Mouse (Mus musculus) B cell, adult 2 months (primary cell): ENCODE measurements at regions not wholly inside any gene's neighbourhood (a gene's known extent, or its start where the extent isn't known, plus 50 kb on each side); places are given as distances from the start of the nearest gene placed in this dataset.
"Not testable (repeated sequence)": the region's sequence is repeated elsewhere in the genome, so short reads cannot be mapped to it uniquely, and the experiment has no call there.

Source experiments
- DNase-seq, 2 experiments: peaks; one replicate each; pipeline ENCODE4 v3.0.0; 2022

DNA sequence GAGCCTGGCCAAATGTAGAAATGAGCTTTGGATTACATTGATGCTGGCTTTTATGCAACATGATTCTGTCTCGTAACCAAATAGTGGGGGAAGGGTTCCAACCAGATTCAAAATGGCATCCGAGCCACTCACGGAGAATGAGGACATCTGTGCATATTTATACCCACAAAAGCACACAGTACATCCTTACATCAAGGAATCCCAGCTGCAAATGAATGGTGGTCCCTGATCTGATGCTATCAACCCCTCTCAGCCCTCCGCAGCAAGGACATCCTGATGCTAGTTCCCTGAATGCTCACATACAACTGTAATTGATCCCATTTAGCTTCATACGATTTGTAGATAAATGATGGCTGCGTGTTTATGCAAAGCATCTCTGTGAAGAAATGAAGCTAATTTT lies 215.9 kb downstream of the Samd5 start:
- DNase-seq, result no peak

DNA sequence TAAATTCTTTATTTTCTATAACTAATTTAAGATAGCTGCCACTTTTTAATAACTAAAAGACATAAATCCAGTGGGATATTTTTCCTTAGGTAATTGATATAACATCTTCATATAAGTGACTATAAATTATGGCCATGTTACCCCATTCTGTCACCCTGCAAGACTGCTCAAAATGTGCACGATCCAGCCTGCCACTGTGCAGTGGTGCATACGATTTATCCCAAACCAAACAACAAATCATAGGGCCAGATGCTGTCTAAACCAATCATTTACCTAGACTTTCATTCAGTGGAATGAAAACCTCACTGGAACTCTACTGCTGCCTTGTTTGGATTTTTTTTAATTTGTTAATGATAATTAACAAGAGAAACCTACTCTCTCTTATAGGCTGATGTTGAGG lies 216.5 kb downstream of the Samd5 start:
- DNase-seq, result no peak

DNA sequence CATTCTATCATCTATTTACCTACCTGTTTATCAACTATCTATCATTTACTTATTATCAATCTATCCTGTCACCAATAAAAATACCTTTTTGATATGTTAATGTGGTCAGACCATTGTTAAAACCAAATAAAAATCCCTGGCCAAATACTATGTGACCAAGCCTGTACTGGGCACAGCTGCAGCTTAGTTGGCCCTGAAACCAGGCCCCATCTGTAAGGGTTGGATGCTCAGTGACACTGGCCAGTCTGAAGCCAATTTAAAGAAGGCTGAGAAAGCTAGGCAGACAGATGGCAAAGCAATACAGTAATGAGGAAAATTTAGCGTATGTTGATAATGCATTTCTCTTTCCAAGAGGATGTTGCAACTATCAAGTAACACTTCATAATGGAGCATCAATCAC lies 217.8 kb downstream of the Samd5 start:
- DNase-seq, result no peak

GRCm38 (mm10) chr10:9439072-9439471 lies 235.9 kb downstream of the Samd5 start:
- no peak for DNase-seq

DNA sequence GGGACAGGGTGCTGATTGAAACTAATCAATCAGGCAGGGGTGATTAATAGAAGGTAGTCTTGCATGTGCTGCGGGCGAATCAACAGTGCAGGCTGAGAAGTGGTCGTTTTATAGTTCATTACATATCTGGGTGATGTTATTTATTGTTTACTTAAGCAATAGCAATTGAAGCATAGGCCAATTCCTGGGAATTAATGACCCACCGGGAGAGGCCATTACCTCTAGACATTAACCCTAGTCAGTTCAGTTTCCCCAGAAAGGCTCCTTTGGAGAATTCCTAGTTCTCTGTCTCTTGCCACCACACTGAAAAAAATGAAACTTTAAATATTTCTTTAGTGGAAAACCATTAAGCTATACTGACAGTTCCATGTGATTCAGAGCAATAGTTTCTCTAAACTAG lies 236.6 kb downstream of the Samd5 start:
- no peak for DNase-seq

DNA sequence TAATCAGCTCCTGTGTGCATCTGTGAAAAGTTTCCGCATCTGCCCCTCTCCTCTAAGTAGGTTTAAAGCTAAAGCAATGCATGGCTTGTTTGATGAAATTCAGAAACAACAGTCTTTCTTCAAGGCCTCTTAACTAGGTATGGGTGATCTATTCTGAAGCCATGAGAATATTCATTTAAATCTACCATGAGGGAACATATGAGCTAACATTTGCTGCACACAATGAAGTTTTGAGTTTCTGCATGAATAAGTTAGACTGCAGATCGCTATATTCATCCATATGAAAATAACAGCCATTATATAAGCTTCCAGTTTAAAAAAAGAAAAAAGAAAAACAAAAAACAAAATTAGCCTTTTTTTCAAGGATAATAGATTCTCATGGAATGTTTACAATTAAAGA lies 245.9 kb downstream of the Samd5 start:
- DNase-seq, result no peak

DNA sequence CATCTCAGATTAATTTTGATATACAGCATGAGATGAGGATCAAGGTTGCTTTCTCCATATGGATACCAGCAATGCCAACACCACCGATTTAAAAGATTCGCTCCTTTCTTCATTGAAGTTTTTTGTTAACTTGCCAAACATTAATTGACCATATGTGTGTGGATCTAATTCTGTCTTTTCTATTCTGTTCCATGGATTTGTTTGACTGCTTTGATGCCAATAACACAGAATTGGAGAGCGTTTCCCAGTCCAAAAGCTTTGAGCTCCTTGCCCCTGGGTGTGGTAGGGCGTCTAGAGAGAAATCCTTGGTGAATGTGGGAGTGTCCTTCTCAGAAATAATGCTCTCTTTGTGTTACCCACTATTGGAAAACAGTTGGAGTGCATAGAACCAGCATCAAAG lies 254.3 kb downstream of the Samd5 start:
- DNase-seq, result no peak

- DNase-seq, result no peak
Measured at GRCm38 (mm10) chr10:9416685-9417084, 258.3 kb downstream of the Samd5 start.

DNA sequence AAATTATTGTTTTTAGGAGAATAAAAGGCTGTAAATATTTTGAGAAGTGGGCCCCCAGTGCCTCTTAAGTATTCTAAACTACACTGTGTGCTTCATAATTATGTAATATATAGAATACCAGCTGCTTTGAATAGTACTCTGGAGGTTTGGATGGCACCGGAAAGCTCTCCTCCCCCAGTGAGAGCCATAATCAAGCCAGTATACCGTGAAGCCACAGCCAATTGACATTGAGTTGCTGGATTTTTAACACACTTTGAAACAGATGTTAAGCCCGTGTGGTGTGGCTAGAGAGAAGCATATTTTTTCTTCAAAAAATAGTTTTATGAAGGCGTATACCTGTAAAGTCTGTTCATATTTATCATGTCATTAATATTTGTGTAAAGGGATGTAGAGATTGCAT lies 268.9 kb downstream of the Samd5 start:
- DNase-seq, result no peak

GRCm38 (mm10) chr10:9405417-9405816 lies 269.6 kb downstream of the Samd5 start:
- DNase-seq, result no peak

- DNase-seq, result no peak
Measured at GRCm38 (mm10) chr10:9404963-9405362, 270.0 kb downstream of the Samd5 start.

DNA sequence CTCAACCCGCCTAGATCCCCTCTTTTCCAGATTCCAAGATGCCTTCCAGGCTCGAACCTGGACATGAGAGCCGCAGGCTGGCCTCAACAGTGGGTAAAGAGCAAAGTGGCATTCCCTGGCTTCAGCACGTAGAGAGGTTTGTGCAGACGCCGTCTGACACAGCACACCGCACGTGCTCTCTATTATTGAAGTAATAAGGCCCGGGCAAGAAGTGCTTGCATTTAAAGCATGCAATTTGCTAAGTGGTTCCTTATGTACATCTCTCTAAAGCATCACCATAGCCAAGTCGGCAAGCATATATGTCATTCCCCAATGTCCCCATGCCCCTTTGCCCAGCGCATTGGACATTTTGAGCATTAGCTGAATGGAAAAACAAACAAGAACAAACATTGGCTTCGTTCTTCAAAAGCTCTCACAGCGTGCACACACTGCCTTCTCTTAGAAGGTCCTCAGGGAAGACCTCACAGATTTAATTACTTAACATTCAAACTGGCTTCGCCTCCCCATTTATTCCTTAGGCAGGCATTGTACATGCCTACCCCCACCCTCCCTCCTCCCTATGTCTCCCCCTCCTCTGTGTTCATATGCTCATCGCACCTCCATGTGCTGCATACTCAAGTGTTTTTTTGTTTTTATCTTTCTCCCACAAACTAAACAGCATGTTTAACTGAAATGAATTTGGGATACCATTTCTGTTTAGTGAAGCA lies 273.9 kb downstream of the Samd5 start:
- no peak for DNase-seq

DNA sequence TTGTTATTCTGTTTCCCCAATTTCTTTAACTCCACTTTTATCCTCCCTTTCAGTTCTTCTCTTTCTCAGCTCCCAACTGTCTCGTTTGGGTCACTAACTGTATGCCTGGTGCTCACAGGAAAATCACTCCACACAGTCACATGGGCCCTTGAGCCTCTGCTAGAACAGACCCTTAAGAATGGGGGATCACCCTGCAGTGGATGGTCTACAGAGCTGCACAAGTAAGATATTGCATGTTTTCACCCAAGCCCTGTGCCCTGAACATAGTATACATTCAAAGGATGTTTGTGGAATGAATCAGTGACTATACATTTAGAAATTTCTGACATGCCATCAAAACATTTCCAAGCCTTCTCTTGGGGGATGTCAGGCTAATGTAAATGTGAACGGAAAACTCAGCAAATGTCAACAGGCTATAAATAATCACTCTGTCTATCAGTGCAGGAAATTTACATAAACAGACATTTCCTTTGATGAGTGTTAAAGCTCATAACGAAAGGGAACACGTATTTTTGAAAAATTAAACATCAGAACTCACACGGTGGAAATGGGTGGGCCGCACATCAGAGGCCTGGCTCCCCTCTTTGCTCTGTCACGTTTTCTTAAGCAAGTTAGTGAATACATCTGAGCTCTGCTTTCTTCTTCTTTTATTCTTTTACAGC lies 297.4 kb downstream of the Samd5 start:
- no peak for DNase-seq

GRCm38 (mm10) chr10:9362306-9362865 lies 312.6 kb downstream of the Samd5 start:
- no peak for DNase-seq

DNA sequence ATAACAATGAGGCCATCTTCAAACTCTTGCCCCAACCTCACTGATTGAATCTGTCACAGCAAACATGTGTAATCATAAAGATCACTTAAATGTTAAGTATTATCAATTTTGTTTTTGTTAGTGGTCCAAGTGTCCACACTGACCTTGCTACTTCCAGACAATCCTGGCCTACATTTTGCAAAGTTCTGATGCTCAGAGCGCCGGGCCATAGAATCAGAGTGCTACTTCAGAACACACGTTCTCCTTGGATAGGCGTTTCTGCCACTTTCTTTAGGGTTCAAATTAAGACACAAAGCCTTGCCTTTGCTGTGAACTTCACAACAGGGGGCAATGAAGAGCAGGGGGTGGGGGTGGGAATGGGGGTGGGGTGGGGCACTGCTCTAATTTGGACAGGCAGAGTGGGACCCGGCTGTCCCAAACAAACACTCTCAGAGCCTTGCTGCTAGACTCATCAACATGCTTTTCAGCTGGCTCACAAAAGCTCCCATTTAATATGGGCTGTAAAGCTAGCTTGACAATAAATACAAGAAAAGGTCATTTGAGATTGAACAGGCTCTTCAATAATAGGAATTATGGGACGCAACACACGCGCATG lies 336.7 kb downstream of the Samd5 start:
- DNase-seq, result no peak

- DNase-seq, result no peak
Measured at GRCm38 (mm10) chr10:9334245-9334845, 340.7 kb downstream of the Samd5 start.

- no peak for DNase-seq
Measured at GRCm38 (mm10) chr10:9331694-9332093, 343.3 kb downstream of the Samd5 start.

DNA sequence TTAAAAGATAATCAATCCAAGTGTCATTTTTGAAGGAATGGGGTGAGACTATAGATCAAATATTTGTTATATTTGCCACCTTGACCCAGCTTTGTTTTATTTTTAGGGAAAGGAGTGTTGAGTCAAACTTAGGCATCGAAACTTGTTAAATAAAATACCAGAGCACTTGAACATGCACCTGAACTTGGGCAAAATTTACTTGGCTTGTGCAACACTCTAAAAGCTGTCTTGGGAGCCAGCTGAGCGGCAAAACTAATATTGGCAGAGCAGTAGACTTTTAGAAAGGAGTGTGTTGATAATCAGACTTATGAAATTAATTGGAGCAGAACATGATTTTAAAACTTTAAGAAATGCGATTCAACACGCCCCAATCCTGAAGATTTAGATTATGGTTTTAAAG lies 346.7 kb downstream of the Samd5 start:
- no peak for DNase-seq

DNA sequence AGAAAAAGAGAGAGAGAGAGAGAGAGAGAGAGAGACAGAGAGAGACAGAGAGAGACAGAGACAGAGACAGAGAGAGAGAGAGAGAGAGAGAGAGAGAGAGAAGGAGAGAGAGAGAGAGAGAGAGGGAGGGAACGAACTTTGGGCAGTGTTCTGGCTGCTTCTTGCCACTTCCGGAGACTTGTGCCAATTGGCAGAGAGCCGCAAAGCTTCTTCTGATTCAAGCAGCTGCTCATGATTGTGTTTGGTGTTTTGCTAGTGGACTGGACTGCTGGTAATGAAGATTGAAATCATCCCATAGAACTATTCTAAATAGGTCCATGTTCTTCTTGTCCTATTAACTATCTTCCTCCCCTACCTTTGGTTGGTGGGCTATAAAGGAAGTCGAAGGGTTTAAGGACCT lies 347.1 kb downstream of the Samd5 start:
- DNase-seq, result not testable (repeated sequence)

DNA sequence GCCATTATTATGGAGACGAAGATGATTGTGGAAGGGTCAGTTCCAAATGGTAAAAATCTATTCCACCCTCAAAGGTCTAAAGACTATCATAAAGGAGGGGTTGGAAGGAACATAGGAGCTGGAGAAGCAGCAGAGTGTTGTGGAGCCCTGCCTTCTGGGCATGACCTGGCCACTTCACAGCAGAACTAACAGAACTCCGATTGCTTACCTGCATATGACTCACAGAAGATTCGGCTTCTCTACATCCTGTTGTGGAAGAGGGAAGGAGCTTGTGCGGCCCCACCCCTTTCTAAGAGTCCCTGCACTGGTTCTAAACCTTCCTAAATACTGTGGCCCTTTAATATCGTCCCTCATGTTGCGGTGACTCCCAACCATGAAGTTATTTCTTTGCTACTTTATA lies 362.7 kb downstream of the Samd5 start:
- no peak for DNase-seq

DNA sequence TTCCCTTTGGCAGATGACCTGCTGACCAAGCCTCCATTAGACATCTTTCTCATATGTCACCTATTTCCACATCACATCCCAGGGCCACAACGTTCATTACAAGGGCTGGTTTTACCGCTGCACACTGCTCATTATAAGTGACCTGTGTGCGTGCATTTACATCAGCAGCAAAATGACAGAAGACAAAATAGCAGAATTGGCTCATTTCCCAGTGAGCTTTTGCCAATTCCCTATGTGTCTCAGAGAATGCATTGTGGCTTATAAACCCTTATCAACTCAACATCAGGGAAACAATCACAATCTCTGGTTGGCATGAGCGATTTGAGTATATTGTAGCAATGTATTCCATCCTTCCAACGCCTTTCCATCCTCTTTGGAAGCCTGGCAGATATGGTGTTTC lies 364.7 kb downstream of the Samd5 start:
- DNase-seq, result no peak

- no peak for DNase-seq
Measured at GRCm38 (mm10) chr10:9296055-9296454, 379.0 kb downstream of the Samd5 start.

GRCm38 (mm10) chr10:9295269-9295668 lies 379.7 kb downstream of the Samd5 start:
- no peak for DNase-seq

GRCm38 (mm10) chr10:9294620-9295019 lies 380.4 kb downstream of the Samd5 start:
- DNase-seq, result no peak
